Mouse (Mus musculus) cerebellum, adult 18-20 months (tissue): ENCODE results near the gene Tti1.
"Not testable (repeated sequence)": the region's sequence is repeated elsewhere in the genome, so short reads cannot be mapped to it uniquely, and the experiment has no call there.

Source experiments
- DNase-seq, 2 experiments: peaks; one replicate each; pipeline ENCODE4 v3.0.0; 2021

Gene Tti1

DNA sequence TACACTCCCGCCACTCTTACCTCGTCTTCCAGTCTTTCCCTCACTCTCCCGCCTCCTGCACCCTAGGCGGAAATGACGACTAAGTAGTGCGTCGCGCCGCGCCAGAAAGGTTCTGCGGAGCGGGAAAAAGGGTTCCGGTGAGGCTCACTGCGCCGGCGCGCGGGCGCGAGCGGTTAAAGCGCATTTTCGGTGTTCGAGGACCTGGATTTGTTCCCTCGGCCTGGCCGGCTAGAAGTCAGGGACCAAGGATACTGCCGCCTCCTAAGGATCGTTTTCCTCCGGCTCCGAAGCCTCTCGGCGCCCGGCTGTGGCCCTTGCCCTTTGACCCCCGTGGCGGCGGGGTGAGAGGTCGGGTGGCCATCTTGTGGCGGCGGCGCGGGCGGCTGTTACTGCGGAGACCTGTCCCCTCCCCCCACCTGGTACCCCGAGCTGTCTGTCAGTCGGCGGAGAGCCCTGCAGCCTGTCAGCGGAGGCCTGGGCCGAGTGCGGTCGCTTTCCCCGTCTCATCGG lies at the start of gene Tti1, which contains the start of gene Rprd1b:
TSS of gene Tti1 (minus strand) at position 80 of the 510 bp plus-strand sequence.
TSS of gene Rprd1b (plus strand) at position 144 of the 510 bp plus-strand sequence.
- peak; percentile 93 to 95 for DNase-seq

DNA sequence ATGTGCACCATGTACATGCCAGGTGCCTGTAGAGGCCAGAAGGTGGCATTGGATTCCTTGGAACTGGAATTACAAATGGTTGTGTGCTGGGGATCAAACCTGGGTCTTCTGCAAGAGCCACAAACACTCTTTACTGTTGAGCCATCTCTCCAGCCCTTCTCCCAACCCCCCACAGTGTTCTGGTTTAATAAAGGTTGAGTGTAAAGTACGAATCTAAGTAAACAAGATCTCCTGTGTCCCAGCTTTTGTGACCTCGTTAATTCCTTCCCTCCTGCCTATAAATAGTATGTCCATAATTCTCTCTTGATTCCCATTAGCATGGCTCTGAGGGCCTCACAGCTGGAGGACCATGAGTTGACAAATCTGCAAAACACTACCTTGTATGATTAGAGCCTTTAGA lies 49.7 kb upstream of the Tti1 start:
- no peak for DNase-seq

DNA sequence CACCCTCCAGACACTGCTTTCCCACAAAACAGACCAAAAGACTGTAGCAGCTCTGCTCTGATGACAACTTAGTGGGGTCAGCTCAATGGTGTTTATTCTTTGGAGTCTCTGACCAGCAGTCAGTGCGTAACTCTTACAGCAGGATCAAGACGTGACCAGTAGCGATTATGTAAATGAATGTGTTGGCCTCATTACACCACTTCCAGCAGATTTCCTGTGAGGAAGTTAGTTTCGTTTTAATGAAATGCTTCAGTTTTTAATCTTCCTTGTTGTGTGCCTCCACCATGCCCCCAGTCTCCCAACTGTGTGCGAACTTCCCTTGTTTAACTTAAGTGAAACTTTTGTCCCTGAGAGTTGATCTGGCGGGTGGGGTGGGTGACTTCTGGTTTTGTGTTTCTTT lies 48.5 kb upstream of the Tti1 start:
- DNase-seq: no peak

DNA sequence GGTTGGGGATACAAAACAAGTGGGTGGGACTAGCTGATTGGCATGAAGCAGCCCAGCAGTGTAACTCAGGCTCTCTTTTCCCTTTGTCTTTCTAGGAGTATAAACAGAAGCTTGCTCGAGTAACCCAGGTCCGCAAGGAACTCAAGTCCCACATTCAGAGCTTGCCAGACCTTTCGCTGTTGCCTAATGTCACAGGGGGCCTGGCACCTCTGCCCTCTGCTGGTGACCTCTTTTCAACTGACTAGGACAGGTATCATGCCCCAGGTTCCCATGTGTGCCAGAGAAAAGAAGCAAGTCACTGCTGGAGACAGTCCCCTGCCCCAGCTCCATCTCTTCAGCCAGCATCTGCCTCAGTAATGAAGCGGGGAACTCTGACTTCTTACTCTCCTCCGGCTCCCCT lies 46.6 kb upstream of the Tti1 start:
- no peak for DNase-seq

DNA sequence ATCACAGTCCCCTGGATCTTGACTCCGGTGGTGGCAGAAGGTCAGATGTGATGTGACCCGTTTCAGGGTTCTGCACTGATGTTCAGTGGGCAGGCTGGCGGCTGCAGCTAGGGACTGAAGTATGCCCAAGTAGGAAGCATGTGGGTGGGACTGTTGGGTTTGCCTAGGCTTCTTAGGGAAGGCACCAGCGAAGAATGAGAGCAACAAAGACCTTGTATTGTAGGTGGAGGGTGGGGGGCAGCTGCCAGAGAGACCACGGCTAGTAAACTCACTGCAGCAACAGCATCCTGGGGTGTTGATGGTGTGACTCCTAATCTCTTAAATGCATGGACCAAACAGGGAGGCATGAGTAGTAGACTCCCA lies 43.4 kb upstream of the Tti1 start:
- no peak for DNase-seq

DNA sequence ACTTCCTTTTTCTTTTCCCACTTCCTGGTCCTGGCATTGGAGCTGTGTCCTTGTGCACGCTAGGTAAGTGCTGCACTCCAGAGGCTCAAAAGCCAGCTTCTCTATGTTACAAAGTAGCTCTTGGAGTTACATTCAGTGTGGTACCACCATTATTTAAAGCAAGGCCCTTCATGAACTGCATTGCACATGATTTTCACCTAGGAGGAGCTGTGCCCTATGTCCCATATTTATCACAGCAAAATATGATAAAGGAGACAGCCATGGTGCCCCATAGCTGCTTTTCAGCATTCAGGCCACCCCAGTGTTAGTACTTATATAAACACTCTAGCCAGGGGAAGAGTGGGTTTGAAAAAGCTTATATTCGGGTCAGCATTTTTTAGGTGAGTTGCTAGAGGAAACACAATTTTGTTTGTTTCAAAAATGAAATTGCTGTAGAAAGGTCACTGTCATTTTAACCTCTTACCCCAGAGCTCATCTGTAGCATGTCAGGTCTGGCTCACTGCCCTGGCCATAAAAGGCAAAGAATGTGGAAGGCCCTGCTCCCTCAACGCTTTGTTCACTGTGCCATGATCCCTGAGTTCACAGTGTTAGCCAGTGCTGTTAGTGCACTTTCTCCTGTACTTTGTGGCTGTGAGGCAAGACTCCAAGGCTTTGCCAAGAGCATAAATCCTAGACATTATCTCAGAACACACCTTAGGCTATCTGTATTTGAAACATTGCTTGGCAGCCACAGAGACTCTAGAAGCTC lies 42.8 kb upstream of the Tti1 start:
- no peak for DNase-seq

DNA sequence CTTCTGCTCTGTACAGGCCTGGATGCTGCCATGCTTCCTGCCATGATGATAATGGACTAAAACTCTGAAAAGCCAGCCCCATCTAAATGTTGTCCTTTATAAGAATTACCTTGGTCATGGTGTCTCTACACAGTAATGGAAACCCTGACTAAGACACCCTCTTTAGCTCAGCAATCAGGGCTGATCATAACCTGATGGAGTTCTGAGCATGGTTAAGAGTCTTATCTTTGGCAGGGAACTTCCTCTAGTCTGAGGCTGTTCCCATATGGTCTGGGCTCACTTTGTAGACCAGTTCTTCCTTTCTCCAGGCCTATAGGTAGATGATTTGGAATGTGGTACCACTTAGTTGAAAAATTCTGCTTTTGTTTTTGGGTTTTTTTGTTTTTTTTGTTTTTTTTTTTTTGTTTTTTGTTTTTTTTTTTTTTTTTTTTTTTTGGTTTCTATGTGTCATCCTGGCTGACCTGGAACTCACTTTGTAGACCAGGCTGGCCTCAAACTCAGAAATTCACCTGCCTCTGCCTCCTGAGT lies 40.3 kb upstream of the Tti1 start:
- DNase-seq: no peak

DNA sequence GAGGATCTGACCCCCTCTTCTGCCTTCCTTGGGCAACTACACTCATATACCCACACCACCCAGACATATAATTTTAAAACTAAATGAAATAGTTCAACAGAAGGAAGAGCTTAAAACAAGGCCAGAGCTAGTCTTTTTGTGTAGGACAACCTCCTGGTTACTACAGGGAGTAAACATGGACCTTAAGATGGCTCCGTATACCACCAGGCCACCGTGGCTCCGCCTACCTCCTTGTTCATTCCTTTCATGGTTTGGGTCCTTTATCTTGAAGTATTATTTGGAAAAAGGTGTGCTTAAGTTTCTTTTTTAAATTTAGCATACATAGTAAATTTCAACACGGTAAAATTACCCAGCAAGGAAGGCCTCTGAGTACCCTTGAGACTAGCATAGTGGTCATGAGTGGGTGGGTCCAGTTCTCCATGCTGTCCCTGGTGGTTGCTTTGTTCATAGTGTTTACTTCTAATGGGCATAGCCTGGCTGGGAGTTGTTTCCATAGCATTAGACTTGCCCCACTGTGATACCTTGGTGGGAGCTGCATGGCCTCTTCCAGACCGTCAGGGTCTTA lies 39.1 kb upstream of the Tti1 start:
- DNase-seq: no peak

DNA sequence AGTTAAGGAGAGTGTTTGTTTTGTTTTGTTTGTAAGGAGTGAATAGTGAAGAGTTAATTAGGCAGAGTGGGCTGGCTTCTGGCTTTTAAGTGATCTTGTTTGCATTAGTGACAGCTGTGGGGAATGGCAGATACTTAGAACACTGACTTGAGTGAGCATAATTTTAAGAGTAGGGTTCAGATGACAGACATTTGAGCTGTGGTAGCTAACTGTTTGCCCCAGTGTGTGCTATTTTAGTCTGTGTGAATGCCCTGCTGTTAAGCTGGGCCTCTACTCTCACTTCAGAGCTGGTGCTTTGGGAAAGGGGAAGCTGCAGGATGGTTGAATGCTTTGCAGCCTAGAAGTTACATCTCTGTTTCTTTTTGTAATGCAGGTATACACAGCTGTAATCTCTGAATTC lies 38.2 kb upstream of the Tti1 start:
- DNase-seq: no peak

DNA sequence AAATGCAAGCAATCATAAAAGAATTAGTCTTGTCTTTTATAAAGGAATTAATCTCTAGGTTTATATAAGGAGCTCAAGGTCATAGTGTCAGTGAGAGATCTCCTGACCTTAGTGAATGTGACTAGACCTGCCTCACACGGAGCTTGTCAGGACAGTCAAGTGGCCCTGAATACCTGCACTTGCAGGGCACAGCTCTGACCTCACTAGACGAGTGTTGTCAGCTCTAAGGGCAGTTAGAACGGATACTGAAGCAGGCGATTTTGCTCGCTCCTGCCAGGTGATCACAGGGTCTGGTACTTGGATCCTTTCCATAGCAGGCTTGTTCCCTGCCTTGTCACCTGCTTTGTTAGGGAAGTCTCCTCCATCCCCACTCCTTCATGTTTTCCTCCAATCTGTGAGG lies 36.8 kb upstream of the Tti1 start:
- no peak for DNase-seq

DNA sequence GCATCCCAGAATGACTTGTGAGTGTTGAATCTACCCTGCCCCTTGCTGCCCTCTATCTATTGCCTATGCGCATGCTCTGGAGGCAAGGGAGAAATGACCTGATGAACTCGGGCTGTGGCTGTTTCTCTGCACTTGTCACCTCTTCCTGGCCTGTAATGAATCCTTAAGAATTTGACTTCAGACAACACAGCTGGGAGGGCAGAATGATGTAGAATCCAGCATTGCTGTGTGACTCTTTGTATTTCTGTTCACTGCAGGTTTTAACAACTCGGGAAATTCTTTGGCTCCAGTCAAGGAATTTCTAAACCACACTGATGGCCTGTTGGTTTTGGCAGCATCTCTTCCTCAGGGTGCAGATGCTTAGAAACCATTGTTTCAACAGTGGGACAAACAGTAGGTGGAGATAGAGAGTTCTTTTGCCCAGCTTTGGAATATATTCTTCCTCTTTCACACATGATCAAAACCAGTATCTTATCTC lies 36.4 kb upstream of the Tti1 start:
- peak in 1 of 2 experiments; percentile 30 for DNase-seq

DNA sequence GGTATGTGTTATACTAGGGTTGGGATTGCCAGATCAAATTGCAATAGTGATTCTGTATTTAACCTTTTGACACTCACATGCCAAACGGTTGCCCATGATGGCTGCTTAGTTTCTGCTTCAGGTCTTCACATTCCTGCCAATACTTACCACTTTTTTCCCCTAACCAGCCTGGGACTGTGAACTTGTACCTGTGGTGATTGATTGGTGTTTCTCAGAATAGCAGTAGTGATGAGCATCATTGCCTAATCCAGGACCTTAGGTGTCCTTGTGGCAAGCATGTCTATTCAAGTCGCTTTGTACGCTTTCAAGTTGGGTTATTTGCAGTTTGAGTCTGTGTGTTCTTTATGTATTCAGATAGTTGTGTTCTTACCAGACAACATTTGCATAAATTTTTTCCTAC lies 34.8 kb upstream of the Tti1 start:
- DNase-seq: no peak

DNA sequence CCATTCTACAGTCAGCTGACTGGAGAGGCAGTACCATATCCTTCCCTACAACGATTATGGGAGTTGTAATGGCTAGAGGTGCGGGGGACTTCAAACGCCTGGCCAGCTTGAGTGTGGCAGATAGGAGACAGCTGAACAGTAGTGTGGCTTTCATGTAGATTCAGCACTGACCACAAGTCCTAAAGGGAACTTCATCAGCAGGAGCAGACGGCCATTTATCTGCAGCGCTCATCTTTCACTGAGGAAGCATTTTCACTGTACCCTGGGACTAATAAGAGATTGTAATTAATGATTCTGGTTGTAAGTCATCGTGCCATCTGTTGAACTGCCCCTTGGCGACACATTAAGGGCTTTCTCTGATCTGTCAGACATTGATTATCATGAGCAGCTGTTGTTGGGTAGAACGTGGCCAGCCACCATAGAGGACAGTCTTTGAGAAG lies 31.5 kb upstream of the Tti1 start:
- DNase-seq: no peak

DNA sequence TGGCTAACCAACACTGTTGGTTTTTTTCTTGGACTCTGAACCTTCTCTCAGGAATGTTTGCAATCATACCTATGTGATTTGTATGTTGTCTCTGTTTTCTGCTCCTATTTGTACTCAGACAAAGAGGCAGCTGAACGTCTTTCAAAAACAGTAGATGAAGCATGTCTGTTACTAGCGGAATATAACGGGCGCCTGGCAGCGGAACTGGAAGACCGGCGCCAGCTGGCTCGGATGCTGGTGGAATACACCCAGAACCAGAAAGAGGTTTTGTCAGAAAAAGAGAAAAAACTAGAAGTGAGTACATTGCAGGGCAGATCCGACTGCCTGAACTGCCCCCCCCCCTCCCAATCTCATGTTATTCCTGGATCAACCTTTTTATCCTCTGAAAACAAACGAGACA lies 30.3 kb upstream of the Tti1 start:
- DNase-seq: peak; percentile 88 to 91

DNA sequence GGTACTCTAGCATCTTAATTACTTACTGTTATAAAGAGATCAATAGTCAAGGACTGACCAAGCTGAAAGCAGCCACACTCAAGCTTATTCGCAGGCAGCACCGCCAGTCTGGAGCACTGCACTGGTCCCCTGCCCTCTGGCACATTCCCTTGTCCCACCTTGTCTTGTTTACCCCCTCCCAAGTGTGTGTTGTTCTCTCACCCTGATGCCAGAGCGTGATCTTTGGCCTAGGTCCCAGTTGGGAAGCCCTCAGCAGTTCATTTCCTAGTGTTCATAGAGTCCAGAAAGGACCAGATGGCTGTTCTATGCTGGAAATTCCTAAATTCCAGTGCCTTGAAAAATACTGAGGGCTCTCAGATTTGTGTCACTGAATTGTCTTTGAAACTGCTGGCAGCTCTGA lies 28.8 kb upstream of the Tti1 start:
- peak; percentile 89 to 94 for DNase-seq

DNA sequence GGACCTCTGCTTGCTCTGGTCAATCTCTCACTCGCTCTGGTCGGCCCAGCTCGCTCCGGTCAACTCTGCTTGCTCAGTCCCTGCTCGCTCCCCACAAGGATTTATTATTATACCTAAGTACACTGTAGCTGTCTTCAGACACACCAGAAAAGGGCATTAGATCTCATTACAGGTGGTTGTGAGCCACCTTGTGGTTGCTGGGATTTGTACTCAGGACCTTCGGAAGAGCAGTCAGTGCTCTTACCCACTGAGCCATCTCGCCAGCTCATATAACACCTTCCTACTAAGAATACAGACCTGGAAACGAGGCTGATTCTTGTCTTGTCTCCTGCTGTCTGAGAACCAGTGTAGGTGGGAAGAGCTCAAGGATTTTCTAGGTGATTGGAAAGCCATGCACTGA lies 27.1 kb upstream of the Tti1 start:
- not testable (repeated sequence) for DNase-seq

DNA sequence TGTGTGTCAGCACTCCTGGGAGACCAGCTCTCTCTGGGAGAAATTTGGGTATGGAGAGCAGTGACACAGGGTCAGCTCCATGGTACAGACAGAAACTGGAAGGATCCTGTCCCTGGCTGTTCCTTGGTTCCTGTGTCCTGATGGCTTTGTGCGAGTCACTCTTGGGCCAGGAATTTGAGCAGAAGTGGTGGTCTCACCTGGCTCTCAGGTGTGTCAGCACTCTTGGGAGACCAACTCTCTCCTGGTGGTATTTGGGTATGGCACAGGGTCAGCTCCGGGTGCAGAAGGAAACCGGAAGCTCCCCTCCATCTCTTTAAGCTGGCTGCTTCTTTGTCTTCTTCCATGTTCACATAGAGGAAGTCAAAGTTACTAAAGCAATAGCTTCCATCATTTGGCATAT lies 26.4 kb upstream of the Tti1 start:
- DNase-seq: no peak

DNA sequence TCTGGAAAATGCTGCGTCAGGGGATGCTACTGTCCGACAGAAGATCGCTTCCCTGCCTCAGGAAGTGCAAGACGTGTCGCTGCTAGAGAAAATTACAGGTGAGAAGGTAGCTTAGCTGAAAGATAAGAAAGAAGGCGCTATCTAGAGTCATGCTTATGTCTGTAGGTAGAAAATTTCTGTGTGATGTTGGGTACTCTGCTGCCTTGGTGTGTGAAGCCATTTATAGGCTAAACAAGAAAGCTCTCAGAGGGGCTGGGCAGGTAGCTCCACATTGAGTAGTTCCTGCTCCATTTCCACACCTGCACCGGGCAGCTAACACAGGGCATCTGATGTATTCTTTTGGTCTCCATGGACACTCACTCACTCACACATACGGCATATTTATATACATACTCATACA lies 21.9 kb upstream of the Tti1 start:
- no peak for DNase-seq

DNA sequence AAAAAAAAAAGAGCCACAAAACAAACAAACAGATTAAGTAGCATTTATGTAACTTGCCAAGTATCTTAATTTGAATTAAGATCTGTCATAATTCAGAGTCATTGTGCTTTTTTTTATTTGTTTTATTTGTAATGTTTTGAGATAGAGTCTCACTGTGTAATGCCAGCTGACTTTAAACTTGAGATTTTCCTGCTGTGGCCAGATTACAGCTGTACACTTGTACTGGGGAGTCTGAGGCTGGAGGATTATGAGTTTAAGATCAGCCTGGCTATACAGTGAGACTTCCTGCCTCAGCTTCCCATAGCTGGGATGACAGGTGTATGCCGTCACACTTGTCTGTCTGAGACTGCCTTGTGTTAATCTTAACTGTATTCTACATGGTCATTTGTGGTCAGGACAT lies 20.5 kb upstream of the Tti1 start:
- DNase-seq: no peak

DNA sequence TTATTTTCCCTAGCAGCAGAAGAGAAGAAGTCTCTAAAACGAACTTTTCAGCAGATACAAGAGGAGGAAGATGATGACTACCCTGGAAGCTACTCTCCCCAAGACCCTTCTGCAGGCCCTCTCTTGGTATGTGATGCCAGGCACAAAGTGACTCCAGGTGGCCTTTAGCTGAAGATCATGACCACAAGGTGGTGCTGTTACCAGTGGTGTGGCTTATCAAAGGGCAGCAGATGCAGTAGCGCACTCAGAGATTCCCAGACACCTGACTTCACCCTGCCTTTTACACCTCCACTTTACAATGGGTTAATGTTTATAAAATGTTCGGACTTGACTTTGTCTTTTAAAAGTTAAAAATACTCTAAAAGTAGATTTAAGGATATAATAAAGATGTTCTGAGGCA lies 19.7 kb upstream of the Tti1 start:
- peak; percentile 77 to 78 for DNase-seq

DNA sequence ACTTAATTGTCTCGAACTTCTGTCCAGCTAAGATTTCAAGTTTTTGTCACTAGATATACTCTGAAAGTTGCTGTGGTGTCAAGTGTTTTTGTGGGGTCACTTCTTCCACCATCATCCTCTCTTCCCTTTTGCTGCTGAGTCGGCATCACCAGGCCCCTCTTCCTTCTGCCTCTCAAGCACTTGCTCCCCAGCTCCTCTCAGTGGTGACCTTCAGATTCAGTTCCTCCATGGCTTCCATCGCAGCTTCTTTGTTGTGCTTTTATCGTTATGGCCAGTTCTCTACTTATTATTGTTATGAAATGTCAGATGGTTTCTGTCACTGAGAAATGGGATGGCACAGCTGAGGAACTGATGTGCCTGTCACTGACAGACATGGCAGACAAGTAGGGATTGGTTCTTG lies 18.0 kb upstream of the Tti1 start:
- DNase-seq: no peak

DNA sequence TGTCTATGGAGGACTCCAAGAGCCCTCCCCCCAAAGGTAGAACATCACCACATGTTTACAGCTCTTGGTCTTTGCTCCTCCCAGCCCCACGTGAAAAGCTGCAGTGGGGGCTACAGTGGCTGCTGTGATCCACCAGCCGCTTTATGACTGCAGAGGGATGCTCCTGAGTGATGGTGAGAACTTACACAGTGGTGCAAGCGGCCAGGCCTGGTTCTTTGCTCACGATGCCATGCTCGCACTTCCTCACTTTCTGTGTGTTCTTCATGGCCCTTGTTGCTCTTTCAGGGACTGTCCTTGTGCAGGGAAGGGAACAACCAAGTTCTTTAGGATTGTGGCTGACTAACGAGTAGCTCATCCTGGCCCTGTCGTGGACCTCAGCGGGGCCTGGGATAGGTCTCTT lies 15.3 kb upstream of the Tti1 start:
- no peak for DNase-seq

DNA sequence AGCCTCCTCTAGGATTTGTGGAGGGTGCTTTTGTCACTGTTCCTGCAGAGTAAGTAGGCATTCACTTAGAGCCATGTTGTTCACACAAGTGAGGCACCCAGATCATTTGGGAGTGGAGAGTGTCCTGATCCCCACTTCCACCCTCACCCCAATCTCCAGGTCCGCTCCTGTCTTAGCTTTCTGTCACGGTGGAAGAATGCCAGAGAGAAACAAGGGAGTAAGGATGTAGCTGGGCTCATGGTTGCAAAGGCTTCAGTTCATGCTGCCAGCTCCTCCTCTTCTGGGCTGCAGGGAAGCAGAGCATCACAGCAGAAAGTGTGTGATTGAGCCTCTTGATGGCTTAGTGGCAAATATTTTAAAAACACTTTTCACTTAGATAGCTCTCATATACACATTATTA lies 12.2 kb upstream of the Tti1 start:
- DNase-seq: no peak

DNA sequence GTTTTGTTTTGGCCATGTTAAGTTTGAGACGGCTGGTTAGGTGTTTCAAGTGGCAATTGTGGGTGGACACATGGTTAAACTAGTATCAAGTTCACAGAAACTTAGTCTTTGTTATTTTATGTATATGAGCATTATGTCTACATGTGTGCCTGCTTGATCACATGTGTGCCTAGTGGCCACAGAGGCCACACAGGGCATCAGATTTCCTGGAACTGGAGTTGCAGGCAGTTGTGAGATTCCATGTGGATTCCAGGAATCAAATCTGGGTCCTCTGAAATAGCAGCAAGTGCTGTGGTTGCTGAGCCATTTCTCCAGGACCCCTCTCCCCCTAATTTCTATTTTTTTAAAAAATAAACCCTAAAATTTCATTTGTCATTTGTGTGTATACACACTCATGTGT lies 11.4 kb upstream of the Tti1 start:
- DNase-seq: no peak
